In genomic region chrX:159744035-159744434, GRCm38 (mm10) we compare ENCODE assay signal across 9 mouse cellular contexts.
DNase-seq lines count a peak whose midpoint lies in the region; ATAC-seq and TF ChIP-seq lines count a peak whose summit lies in the region.
"Had no signal": no experiment of that assay in that cellular context is flagged by ENCODE, and none has a peak within 500 bp of the region (broad histone marks: within the 10 kb centered on the region; RNA-seq: fewer than 3 reads in every experiment).

No protein-coding gene starts in this region.

- no peak overlapping the region for H3K27ac ChIP-seq in forebrain, postnatal 0 days (ENCODE audit: low read depth, low read length)
- H3K27ac ChIP-seq in forebrain, embryonic 11.5 days (ENCODE audit: low read depth, low read length): no peak overlapping the region
- H3K27ac ChIP-seq in midbrain, postnatal 0 days (ENCODE audit: low read depth, low read length): no peak overlapping the region
- H3K27ac ChIP-seq in midbrain, embryonic 11.5 days (ENCODE audit: low read depth, low read length): no peak overlapping the region
- peak overlapping the region; percentile 36; the same call in 1 of the 2 replicates for H3K27ac ChIP-seq in embryonic fibroblast, embryonic 13.5 days (ENCODE audit: insufficient read depth, low read length)
- 0 out of 2 replicates have a peak overlapping the region, but pooled peaks have one; percentile 6 for H3K27ac ChIP-seq in lung, embryonic 16.5 days (ENCODE audit: low read length)
- H3K27ac ChIP-seq: macrophage had no signal

- no peaks in the 10 kb centered on the region for H3K36me3 ChIP-seq in forebrain, postnatal 0 days (ENCODE audit: insufficient read depth)
- H3K36me3 ChIP-seq in forebrain, embryonic 11.5 days (ENCODE audit: control insufficient read depth, insufficient read depth, low read length): no peaks in the 10 kb centered on the region
- H3K36me3 ChIP-seq in midbrain, postnatal 0 days (ENCODE audit: insufficient read depth, low read length): no peaks in the 10 kb centered on the region
- H3K36me3 ChIP-seq in midbrain, embryonic 11.5 days (ENCODE audit: control insufficient read depth, insufficient read depth, low read length): no peaks in the 10 kb centered on the region
- H3K36me3 ChIP-seq in lung, embryonic 16.5 days (ENCODE audit: control insufficient read depth, insufficient read depth, low read length): no peaks in the 10 kb centered on the region

- ATAC-seq in forebrain, postnatal 0 days: no peak
- no peak for ATAC-seq in forebrain, embryonic 11.5 days (replicated peaks; ENCODE audit: low FRiP score)
- no peak for ATAC-seq in midbrain, postnatal 0 days (ENCODE audit: low FRiP score)
- ATAC-seq in midbrain, embryonic 11.5 days (ENCODE audit: low FRiP score): no peak
- peak; percentile 88 for ATAC-seq in lung, embryonic 16.5 days (ENCODE audit: low read depth)

- no peak overlapping the region for H3K4me2 ChIP-seq in forebrain, postnatal 0 days (ENCODE audit: low read depth)
- no peak overlapping the region for H3K4me2 ChIP-seq in forebrain, embryonic 11.5 days (ENCODE audit: low read depth, low read length, severe bottlenecking)
- no peak overlapping the region for H3K4me2 ChIP-seq in midbrain, postnatal 0 days (ENCODE audit: low read depth, low read length, poor library complexity, severe bottlenecking)
- H3K4me2 ChIP-seq in midbrain, embryonic 11.5 days: no peak overlapping the region
- H3K4me2 ChIP-seq in lung, embryonic 16.5 days (ENCODE audit: low read depth, low read length): no peak overlapping the region

- H3K9me3 ChIP-seq in forebrain, postnatal 0 days (ENCODE audit: low read length): no peaks in the 10 kb centered on the region
- no peaks in the 10 kb centered on the region for H3K9me3 ChIP-seq in forebrain, embryonic 11.5 days (ENCODE audit: control insufficient read depth, low read length)
- H3K9me3 ChIP-seq in midbrain, postnatal 0 days (ENCODE audit: low read length): no peaks in the 10 kb centered on the region
- no peaks in the 10 kb centered on the region for H3K9me3 ChIP-seq in midbrain, embryonic 11.5 days (ENCODE audit: control insufficient read depth, low read length)
- no peaks in the 10 kb centered on the region for H3K9me3 ChIP-seq in lung, embryonic 16.5 days (ENCODE audit: control insufficient read depth, low read length)

- no peak for TF ChIP-seq CTCF in forebrain, postnatal 0 days (IDR thresholded peaks at IDR 0.05; ENCODE audit: low read depth)
- TF ChIP-seq CTCF in midbrain, postnatal 0 days (IDR thresholded peaks at IDR 0.05): no peak
- no peak for TF ChIP-seq CTCF in embryonic fibroblast, embryonic 13.5 days (IDR thresholded peaks at IDR 0.05; ENCODE audit: borderline replicate concordance, insufficient read depth, low read length)

- H3K4me1 ChIP-seq in forebrain, postnatal 0 days (ENCODE audit: insufficient read depth): no peaks in the 10 kb centered on the region
- H3K4me1 ChIP-seq in forebrain, embryonic 11.5 days (replicated peaks; ENCODE audit: control insufficient read depth, insufficient read depth, low read length): no peaks in the 10 kb centered on the region
- no peaks in the 10 kb centered on the region for H3K4me1 ChIP-seq in midbrain, postnatal 0 days (ENCODE audit: insufficient read depth, low read length)
- H3K4me1 ChIP-seq in midbrain, embryonic 11.5 days (ENCODE audit: control insufficient read depth, insufficient read depth, low read length): no peaks in the 10 kb centered on the region
- H3K4me1 ChIP-seq in embryonic fibroblast, embryonic 13.5 days (ENCODE audit: control insufficient read depth, insufficient read depth, low read length): no peaks in the 10 kb centered on the region; the same call in 1 of the 2 replicates
- H3K4me1 ChIP-seq in lung, embryonic 16.5 days (replicated peaks; ENCODE audit: control insufficient read depth, insufficient read depth, low read length): no peaks in the 10 kb centered on the region

- H3K27me3 ChIP-seq in forebrain, postnatal 0 days (ENCODE audit: insufficient read depth, low read length): no peaks in the 10 kb centered on the region
- H3K27me3 ChIP-seq in forebrain, embryonic 11.5 days (ENCODE audit: control insufficient read depth, insufficient read depth, low read length): peaks cover 7% of the 10 kb centered on the region; the same call in 1 of the 2 replicates
- no peaks in the 10 kb centered on the region for H3K27me3 ChIP-seq in midbrain, postnatal 0 days (ENCODE audit: insufficient read depth, low read length)
- H3K27me3 ChIP-seq in midbrain, embryonic 11.5 days (ENCODE audit: control insufficient read depth, insufficient read depth, low read length): peaks cover 10% of the 10 kb centered on the region
- no peaks in the 10 kb centered on the region; the same call in 1 of the 2 replicates for H3K27me3 ChIP-seq in lung, embryonic 16.5 days (ENCODE audit: control insufficient read depth, insufficient read depth, low read depth, low read length)

- no peak overlapping the region for H3K4me3 ChIP-seq in forebrain, postnatal 0 days (ENCODE audit: low read depth, low read length)
- H3K4me3 ChIP-seq in forebrain, embryonic 11.5 days (ENCODE audit: low read depth, low read length): no peak overlapping the region
- no peak overlapping the region for H3K4me3 ChIP-seq in midbrain, postnatal 0 days (ENCODE audit: low read depth, low read length)
- H3K4me3 ChIP-seq in midbrain, embryonic 11.5 days (ENCODE audit: low read depth, low read length): no peak overlapping the region
- no peak overlapping the region for H3K4me3 ChIP-seq in embryonic fibroblast, embryonic 13.5 days (ENCODE audit: insufficient read depth, low read length)
- H3K4me3 ChIP-seq in lung, embryonic 16.5 days (ENCODE audit: low read length): no peak overlapping the region

- no peak for TF ChIP-seq POLR2A in embryonic fibroblast, embryonic 13.5 days (IDR thresholded peaks at IDR 0.05; ENCODE audit: low read depth, low read length)

- WGBS in forebrain, postnatal 0 days: 42% methylated on average over 5 of the region's 5 CpGs
- 64% methylated on average over 5 of the region's 5 CpGs for WGBS in forebrain, embryonic 11.5 days
- WGBS in midbrain, postnatal 0 days: 65% methylated on average over 5 of the region's 5 CpGs
- WGBS in midbrain, embryonic 11.5 days: 70% methylated on average over 5 of the region's 5 CpGs
- 48% methylated on average over 5 of the region's 5 CpGs for WGBS in lung, embryonic 16.5 days

- no peak overlapping the region for H3K9ac ChIP-seq in forebrain, postnatal 0 days
- H3K9ac ChIP-seq in forebrain, embryonic 11.5 days (ENCODE audit: low read length): no peak overlapping the region
- H3K9ac ChIP-seq in midbrain, postnatal 0 days (replicated peaks; ENCODE audit: low read length, poor library complexity, severe bottlenecking): no peak overlapping the region
- H3K9ac ChIP-seq in midbrain, embryonic 11.5 days (ENCODE audit: low read length): no peak overlapping the region
- H3K9ac ChIP-seq in lung, embryonic 16.5 days (ENCODE audit: low read length): no peak overlapping the region

- peak; percentile 27 for DNase-seq in forebrain, postnatal 0 days
- DNase-seq in forebrain, embryonic 11.5 days (ENCODE audit: low spot score): no peak
- DNase-seq in midbrain, postnatal 0 days (ENCODE audit: low spot score): peak; percentile 64
- DNase-seq in midbrain, embryonic 11.5 days (ENCODE audit: low spot score, missing footprints): no peak
- DNase-seq in thymus, adult 18-20 months: no peak
- no peak for DNase-seq in cerebellum, adult 11 months

Comparison
In these comparisons a context has a peak if more than half of its experiments do, and no peak if none do; other contexts are left out.
1. DNase-seq: peak in forebrain, postnatal 0 days (single experiment) and midbrain, postnatal 0 days (single experiment); none in forebrain, embryonic 11.5 days (single experiment), midbrain, embryonic 11.5 days (single experiment), thymus, adult 18-20 months (0 of 2) and cerebellum, adult 11 months (single experiment).
2. H3K27ac ChIP-seq: peak in embryonic fibroblast, embryonic 13.5 days (single experiment) and lung, embryonic 16.5 days (single experiment); none in forebrain, postnatal 0 days (single experiment), forebrain, embryonic 11.5 days (single experiment), midbrain, postnatal 0 days (single experiment) and midbrain, embryonic 11.5 days (single experiment).